Mouse (Mus musculus) ES-Bruce4 (cell line): ENCODE measurements around the gene Plcb1.

ENCODE experiments used
- CTCF ChIP-seq: IDR thresholded peaks from one replicate; pipeline ENCODE4 v1.8.1; 2011; ENCODE audit warnings: low read depth, low read length
- EP300 ChIP-seq: IDR thresholded peaks from 2 replicates; pipeline ENCODE4 v1.6.1; 2011; ENCODE audit warnings: low read depth, low read length; ENCODE audit not compliant: insufficient read depth
- POLR2A ChIP-seq: IDR thresholded peaks from one replicate; pipeline ENCODE4 v1.8.1; 2011; ENCODE audit warnings: low read length; ENCODE audit not compliant: insufficient read depth

DNA sequence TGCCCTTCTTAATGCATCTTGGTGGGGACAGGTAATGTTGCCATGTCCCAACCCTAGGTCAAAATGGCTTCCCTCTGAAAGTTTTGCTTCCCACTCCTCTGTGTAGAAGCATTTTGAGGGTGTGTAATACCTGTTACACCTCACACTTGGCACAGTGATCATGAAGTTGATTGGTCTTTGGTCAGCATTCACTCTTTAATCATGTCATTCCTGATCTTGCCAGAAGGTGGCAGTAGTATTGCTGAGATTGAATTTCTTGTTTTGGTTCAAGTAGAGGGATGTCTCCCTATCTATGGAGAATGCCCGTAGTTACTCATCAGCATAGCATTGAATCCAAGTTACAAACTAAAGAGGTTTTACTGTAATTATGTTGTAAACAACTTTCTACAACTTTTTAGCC is 575.9 kb downstream of the Plcb1 start:
- peak; percentile 17 for TF ChIP-seq CTCF
- TF ChIP-seq POLR2A: no peak
- no peak for TF ChIP-seq EP300
